9 mouse cellular contexts compared by ENCODE assay signal in the genomic region with DNA sequence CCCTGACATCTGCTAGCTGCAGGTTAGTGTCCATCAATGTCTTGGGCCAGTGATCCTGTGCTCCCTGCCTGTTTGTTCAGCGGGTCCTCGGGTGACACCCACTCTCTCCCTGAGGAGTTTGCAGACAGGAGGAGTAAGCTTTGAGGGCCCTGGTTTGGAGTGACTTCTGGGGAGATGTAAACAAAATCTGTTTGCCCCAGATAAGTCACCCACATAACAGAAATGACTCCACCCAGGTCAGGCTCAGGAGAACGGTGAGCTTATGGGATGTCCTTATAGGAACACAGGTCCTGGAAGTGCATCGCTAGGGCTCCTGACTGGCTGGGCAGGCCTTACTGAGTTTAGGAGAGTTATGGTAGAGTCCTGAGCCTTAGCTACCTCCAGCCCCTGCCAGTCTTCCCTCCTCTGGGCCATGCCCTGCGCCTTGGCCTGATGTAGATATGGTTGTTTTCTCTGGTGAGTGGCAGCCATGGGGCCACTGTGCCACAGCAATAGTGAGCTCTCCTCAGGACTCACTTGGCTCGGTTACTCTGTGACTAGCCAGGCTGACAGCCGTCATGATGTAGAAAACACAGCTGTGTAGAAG. TPM values are rescaled to one million over a fixed set of nuclear protein-coding genes. Genes with fewer than 3 reads are reported as not detected.
DNase-seq lines count a peak whose midpoint lies in the region; ATAC-seq lines count a peak whose summit lies in the region.
"Had no signal": no experiment of that assay in that cellular context is flagged by ENCODE, and none has a peak within 500 bp of the region (broad histone marks: within the 10 kb centered on the region; RNA-seq: fewer than 3 reads in every experiment).

No protein-coding gene starts in this region.

- no peak for ATAC-seq in forebrain, embryonic 11.5 days (replicated peaks; ENCODE audit: low FRiP score)
- ATAC-seq in forebrain, embryonic 14.5 days: no peak
- no peak for ATAC-seq in midbrain, embryonic 13.5 days
- no peak for ATAC-seq in midbrain, embryonic 16.5 days
- peak; percentile 85 for ATAC-seq in liver, embryonic 12.5 days
- peak; percentile 74 for ATAC-seq in stomach, embryonic 15.5 days (ENCODE audit: insufficient read depth, low FRiP score, low read depth)
- ATAC-seq: forebrain, embryonic 13.5 days had no signal

- no peaks in the 10 kb centered on the region for H3K27me3 ChIP-seq in forebrain, embryonic 11.5 days (ENCODE audit: control insufficient read depth, insufficient read depth, low read length)
- H3K27me3 ChIP-seq in forebrain, embryonic 14.5 days (replicated peaks; ENCODE audit: control insufficient read depth, insufficient read depth, low read length): no peaks in the 10 kb centered on the region
- H3K27me3 ChIP-seq in midbrain, embryonic 13.5 days: no peaks in the 10 kb centered on the region
- H3K27me3 ChIP-seq in midbrain, embryonic 16.5 days (ENCODE audit: control insufficient read depth, insufficient read depth, low read depth, low read length): no peaks in the 10 kb centered on the region
- no peaks in the 10 kb centered on the region for H3K27me3 ChIP-seq in liver, embryonic 12.5 days (replicated peaks)
- no peaks in the 10 kb centered on the region for H3K27me3 ChIP-seq in stomach, embryonic 15.5 days (replicated peaks)
- H3K27me3 ChIP-seq: forebrain, embryonic 13.5 days had no signal

- no peak overlapping the region for H3K9ac ChIP-seq in forebrain, embryonic 11.5 days (ENCODE audit: low read length)
- H3K9ac ChIP-seq in forebrain, embryonic 14.5 days (ENCODE audit: low read length): no peak overlapping the region; the same call in 1 of the 2 replicates
- H3K9ac ChIP-seq in midbrain, embryonic 13.5 days (replicated peaks): peak overlapping the region; percentile 23
- H3K9ac ChIP-seq in midbrain, embryonic 16.5 days (ENCODE audit: low read depth, low read length): no peak overlapping the region
- peak overlapping the region; percentile 97 for H3K9ac ChIP-seq in liver, embryonic 12.5 days
- H3K9ac ChIP-seq in stomach, embryonic 15.5 days: no peak overlapping the region

- H3K27ac ChIP-seq in forebrain, embryonic 11.5 days (ENCODE audit: low read depth, low read length): 0 out of 2 replicates have a peak overlapping the region, but pooled peaks have one; percentile 31
- H3K27ac ChIP-seq in forebrain, embryonic 14.5 days (ENCODE audit: low read depth, low read length): no peak overlapping the region
- H3K27ac ChIP-seq in midbrain, embryonic 13.5 days: no peak overlapping the region
- no peak overlapping the region for H3K27ac ChIP-seq in midbrain, embryonic 16.5 days (ENCODE audit: low read length)
- H3K27ac ChIP-seq in liver, embryonic 12.5 days: peak overlapping the region; percentile 99
- peak overlapping the region; percentile 57; the same call in 1 of the 2 replicates for H3K27ac ChIP-seq in stomach, embryonic 15.5 days
- H3K27ac ChIP-seq: forebrain, embryonic 13.5 days had no signal

- no peaks in the 10 kb centered on the region for H3K9me3 ChIP-seq in forebrain, embryonic 11.5 days (ENCODE audit: control insufficient read depth, low read length)
- H3K9me3 ChIP-seq in forebrain, embryonic 14.5 days (replicated peaks; ENCODE audit: control insufficient read depth, low read length): no peaks in the 10 kb centered on the region
- H3K9me3 ChIP-seq in midbrain, embryonic 13.5 days: no peaks in the 10 kb centered on the region
- no peaks in the 10 kb centered on the region for H3K9me3 ChIP-seq in midbrain, embryonic 16.5 days (replicated peaks; ENCODE audit: control insufficient read depth, low read length, poor library complexity, severe bottlenecking)
- H3K9me3 ChIP-seq in liver, embryonic 12.5 days (replicated peaks): no peaks in the 10 kb centered on the region
- H3K9me3 ChIP-seq in stomach, embryonic 15.5 days: no peaks in the 10 kb centered on the region
- H3K9me3 ChIP-seq: forebrain, embryonic 13.5 days had no signal

- WGBS in forebrain, embryonic 11.5 days: 87% methylated on average over 7 of the region's 7 CpGs
- WGBS in forebrain, embryonic 14.5 days: 90% methylated on average over 7 of the region's 7 CpGs
- 90% methylated on average over 7 of the region's 7 CpGs for WGBS in midbrain, embryonic 13.5 days
- WGBS in midbrain, embryonic 16.5 days: 88% methylated on average over 7 of the region's 7 CpGs
- WGBS in liver, embryonic 12.5 days (ENCODE audit: insufficient replicate concordance): 19% methylated on average over 7 of the region's 7 CpGs
- 55% methylated on average over 7 of the region's 7 CpGs for WGBS in stomach, embryonic 15.5 days

- no peak for DNase-seq in forebrain, embryonic 11.5 days (ENCODE audit: low spot score)
- DNase-seq in forebrain, embryonic 14.5 days (ENCODE audit: low spot score): no peak
- DNase-seq in kidney, postnatal 10 days: no peak
- no peak for DNase-seq in right cerebral cortex, adult 18-20 months

- H3K36me3 ChIP-seq in forebrain, embryonic 11.5 days (ENCODE audit: control insufficient read depth, insufficient read depth, low read length): no peaks in the 10 kb centered on the region; the same call in 1 of the 2 replicates
- H3K36me3 ChIP-seq in forebrain, embryonic 14.5 days (ENCODE audit: control insufficient read depth, insufficient read depth, low read length): peaks cover 20% of the 10 kb centered on the region
- peaks cover 26% of the 10 kb centered on the region for H3K36me3 ChIP-seq in midbrain, embryonic 13.5 days
- H3K36me3 ChIP-seq in midbrain, embryonic 16.5 days (ENCODE audit: control insufficient read depth, insufficient read depth, low read length): peaks cover 14% of the 10 kb centered on the region; the same call in 1 of the 2 replicates
- H3K36me3 ChIP-seq in liver, embryonic 12.5 days: peaks cover 43% of the 10 kb centered on the region
- H3K36me3 ChIP-seq in stomach, embryonic 15.5 days: peaks cover 2% of the 10 kb centered on the region; the same call in 1 of the 2 replicates

- no peak overlapping the region for H3K4me2 ChIP-seq in forebrain, embryonic 11.5 days (ENCODE audit: low read depth, low read length, severe bottlenecking)
- H3K4me2 ChIP-seq in forebrain, embryonic 14.5 days (ENCODE audit: low read length): no peak overlapping the region
- no peak overlapping the region for H3K4me2 ChIP-seq in midbrain, embryonic 13.5 days (replicated peaks)
- H3K4me2 ChIP-seq in midbrain, embryonic 16.5 days (ENCODE audit: low read length): no peak overlapping the region
- H3K4me2 ChIP-seq in liver, embryonic 12.5 days: peak overlapping the region; percentile 93
- H3K4me2 ChIP-seq in stomach, embryonic 15.5 days: no peak overlapping the region
- H3K4me2 ChIP-seq: forebrain, embryonic 13.5 days had no signal

- H3K4me1 ChIP-seq in forebrain, embryonic 11.5 days (replicated peaks; ENCODE audit: control insufficient read depth, insufficient read depth, low read length): peaks cover 21% of the 10 kb centered on the region; the same call in 1 of the 2 replicates
- peaks cover 14% of the 10 kb centered on the region for H3K4me1 ChIP-seq in forebrain, embryonic 14.5 days (ENCODE audit: control insufficient read depth, insufficient read depth, low read length)
- H3K4me1 ChIP-seq in midbrain, embryonic 13.5 days (replicated peaks): peaks cover 39% of the 10 kb centered on the region
- peaks cover 31% of the 10 kb centered on the region for H3K4me1 ChIP-seq in midbrain, embryonic 16.5 days (ENCODE audit: control insufficient read depth, insufficient read depth, low read length)
- H3K4me1 ChIP-seq in liver, embryonic 12.5 days: peaks cover 92% of the 10 kb centered on the region
- peaks cover 38% of the 10 kb centered on the region for H3K4me1 ChIP-seq in stomach, embryonic 15.5 days

- no peak overlapping the region for H3K4me3 ChIP-seq in forebrain, embryonic 11.5 days (ENCODE audit: low read depth, low read length)
- H3K4me3 ChIP-seq in forebrain, embryonic 14.5 days (ENCODE audit: low read depth, low read length): no peak overlapping the region
- H3K4me3 ChIP-seq in midbrain, embryonic 13.5 days (replicated peaks): no peak overlapping the region
- H3K4me3 ChIP-seq in midbrain, embryonic 16.5 days (ENCODE audit: low read depth, low read length): no peak overlapping the region
- peak overlapping the region; percentile 91 for H3K4me3 ChIP-seq in liver, embryonic 12.5 days
- no peak overlapping the region for H3K4me3 ChIP-seq in stomach, embryonic 15.5 days (replicated peaks)
- H3K4me3 ChIP-seq: forebrain, embryonic 13.5 days had no signal

RNA-seq across cellular contexts. Expression of a gene that starts 3.4 kb away (rescaled TPM):
- 37.0 and 39.8 TPM in 2 replicates for polyA plus RNA-seq in forebrain, embryonic 11.5 days (2014; fragmentation: Nextera tagmentation; extraction: Ambion mirVana)
- 30.4 and 44.6 TPM in 2 replicates for polyA plus RNA-seq in forebrain, embryonic 14.5 days (2014; fragmentation: Nextera tagmentation; extraction: Ambion mirVana)
- 56.9 and 61.1 TPM in 2 replicates for polyA plus RNA-seq in midbrain, embryonic 13.5 days (2015; fragmentation: Nextera tagmentation; extraction: Ambion mirVana)
- polyA plus RNA-seq in midbrain, embryonic 16.5 days (2015; fragmentation: Nextera tagmentation; extraction: Ambion mirVana): 82.4 and 84.1 TPM in 2 replicates
- 66.1 and 70.5 TPM in 2 replicates for polyA plus RNA-seq in liver, embryonic 12.5 days (2016; fragmentation: Nextera tagmentation; extraction: Ambion mirVana)
- polyA plus RNA-seq in stomach, embryonic 15.5 days (2015; fragmentation: Nextera tagmentation; extraction: Ambion mirVana): 37.1 and 41.9 TPM in 2 replicates

RNA-seq across cellular contexts. Expression of a gene that starts 3.4 kb away (rescaled TPM):
- polyA plus RNA-seq in forebrain, embryonic 11.5 days (2014; fragmentation: Nextera tagmentation; extraction: Ambion mirVana): 308 and 322 TPM in 2 replicates
- polyA plus RNA-seq in forebrain, embryonic 14.5 days (2014; fragmentation: Nextera tagmentation; extraction: Ambion mirVana): 265 and 372 TPM in 2 replicates
- 249 and 254 TPM in 2 replicates for polyA plus RNA-seq in midbrain, embryonic 13.5 days (2015; fragmentation: Nextera tagmentation; extraction: Ambion mirVana)
- polyA plus RNA-seq in midbrain, embryonic 16.5 days (2015; fragmentation: Nextera tagmentation; extraction: Ambion mirVana): 202 and 205 TPM in 2 replicates
- 235 and 245 TPM in 2 replicates for polyA plus RNA-seq in liver, embryonic 12.5 days (2016; fragmentation: Nextera tagmentation; extraction: Ambion mirVana)
- 245 and 261 TPM in 2 replicates for polyA plus RNA-seq in stomach, embryonic 15.5 days (2015; fragmentation: Nextera tagmentation; extraction: Ambion mirVana)

RNA-seq across cellular contexts. Expression of a gene that starts 13.2 kb away (rescaled TPM):
- 0.08 and 0.12 TPM in 2 replicates for polyA plus RNA-seq in forebrain, embryonic 11.5 days (2014; fragmentation: Nextera tagmentation; extraction: Ambion mirVana)
- 0.10 and 0.13 TPM in 2 replicates for polyA plus RNA-seq in forebrain, embryonic 14.5 days (2014; fragmentation: Nextera tagmentation; extraction: Ambion mirVana)
- 0.15 and 0.31 TPM in 2 replicates for polyA plus RNA-seq in midbrain, embryonic 13.5 days (2015; fragmentation: Nextera tagmentation; extraction: Ambion mirVana)
- polyA plus RNA-seq in midbrain, embryonic 16.5 days (2015; fragmentation: Nextera tagmentation; extraction: Ambion mirVana): 0.10 and 0.16 TPM in 2 replicates
- 0.04 and 0.05 TPM in 2 replicates for polyA plus RNA-seq in liver, embryonic 12.5 days (2016; fragmentation: Nextera tagmentation; extraction: Ambion mirVana)
- 0.06 TPM in 1 of 2 replicates, not detected in the other for polyA plus RNA-seq in stomach, embryonic 15.5 days (2015; fragmentation: Nextera tagmentation; extraction: Ambion mirVana)

RNA-seq across cellular contexts. Expression of a gene that starts 14.6 kb away (rescaled TPM):
- polyA plus RNA-seq in forebrain, embryonic 11.5 days (2014; fragmentation: Nextera tagmentation; extraction: Ambion mirVana): 1.2 and 2.1 TPM in 2 replicates
- polyA plus RNA-seq in forebrain, embryonic 14.5 days (2014; fragmentation: Nextera tagmentation; extraction: Ambion mirVana): 2.7 and 4.7 TPM in 2 replicates
- polyA plus RNA-seq in midbrain, embryonic 13.5 days (2015; fragmentation: Nextera tagmentation; extraction: Ambion mirVana): 1.5 and 1.9 TPM in 2 replicates
- 12.6 and 16.9 TPM in 2 replicates for polyA plus RNA-seq in midbrain, embryonic 16.5 days (2015; fragmentation: Nextera tagmentation; extraction: Ambion mirVana)
- not detected in 2 replicates for polyA plus RNA-seq in liver, embryonic 12.5 days (2016; fragmentation: Nextera tagmentation; extraction: Ambion mirVana)
- polyA plus RNA-seq in stomach, embryonic 15.5 days (2015; fragmentation: Nextera tagmentation; extraction: Ambion mirVana): 0.24 TPM in 2 replicates

RNA-seq across cellular contexts. Expression of a gene that starts 32.0 kb away (rescaled TPM):
- 1,775 and 1,994 TPM in 2 replicates for polyA plus RNA-seq in forebrain, embryonic 11.5 days (2014; fragmentation: Nextera tagmentation; extraction: Ambion mirVana)
- 1,568 and 1,701 TPM in 2 replicates for polyA plus RNA-seq in forebrain, embryonic 14.5 days (2014; fragmentation: Nextera tagmentation; extraction: Ambion mirVana)
- polyA plus RNA-seq in midbrain, embryonic 13.5 days (2015; fragmentation: Nextera tagmentation; extraction: Ambion mirVana): 1,319 and 1,425 TPM in 2 replicates
- 1,102 and 1,149 TPM in 2 replicates for polyA plus RNA-seq in midbrain, embryonic 16.5 days (2015; fragmentation: Nextera tagmentation; extraction: Ambion mirVana)
- 1,528 and 1,635 TPM in 2 replicates for polyA plus RNA-seq in liver, embryonic 12.5 days (2016; fragmentation: Nextera tagmentation; extraction: Ambion mirVana)
- polyA plus RNA-seq in stomach, embryonic 15.5 days (2015; fragmentation: Nextera tagmentation; extraction: Ambion mirVana): 1,556 and 1,602 TPM in 2 replicates

Comparison
In these comparisons a context has a peak if more than half of its experiments do, and no peak if none do; other contexts are left out.
1. H3K27ac ChIP-seq: peak in forebrain, embryonic 11.5 days (single experiment), liver, embryonic 12.5 days (single experiment) and stomach, embryonic 15.5 days (single experiment); none in forebrain, embryonic 14.5 days (single experiment), midbrain, embryonic 13.5 days (single experiment) and midbrain, embryonic 16.5 days (single experiment).
2. H3K9ac ChIP-seq: peak in midbrain, embryonic 13.5 days (single experiment) and liver, embryonic 12.5 days (single experiment); none in forebrain, embryonic 11.5 days (single experiment), forebrain, embryonic 14.5 days (single experiment), midbrain, embryonic 16.5 days (single experiment) and stomach, embryonic 15.5 days (single experiment).
3. ATAC-seq: peak in liver, embryonic 12.5 days (single experiment) and stomach, embryonic 15.5 days (single experiment); none in forebrain, embryonic 11.5 days (single experiment), forebrain, embryonic 14.5 days (single experiment), midbrain, embryonic 13.5 days (single experiment) and midbrain, embryonic 16.5 days (single experiment).